Mouse (Mus musculus): Measurements from ENCODE around the gene Ppfibp2. TPM values are rescaled to one million over a fixed set of nuclear protein-coding genes. Genes with fewer than 3 reads are reported as not detected.

The Ppfibp2 gene
- polyA plus RNA-seq, 1 experiment from 2014 or later = 5.4 TPM

DNA sequence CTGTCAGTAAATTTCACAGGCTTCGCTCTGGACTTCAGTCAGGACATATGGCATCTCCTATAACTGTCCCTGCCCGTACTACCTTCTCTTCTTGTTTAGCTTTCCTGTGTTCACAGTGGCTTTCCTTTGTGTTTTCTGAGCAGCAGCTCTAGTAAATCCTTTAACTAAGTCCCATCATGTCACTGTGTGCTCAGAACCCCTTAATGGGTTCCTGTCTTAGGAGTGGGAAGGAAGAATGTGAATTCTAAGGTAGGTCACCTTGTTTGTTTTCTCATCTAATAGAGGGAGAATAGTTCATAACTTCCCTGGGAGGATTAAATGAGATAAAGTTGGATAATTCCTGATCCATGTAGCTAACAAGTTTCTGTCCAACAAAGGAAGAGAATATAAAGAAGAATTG, 30.1 kb downstream of the Ppfibp2 start, which contains the start of gene 5330417H12Rik:
5330417H12Rik (minus strand) TSS at position 101 of the 400 bp plus-strand sequence.
- Histone ChIP-seq H3K4me3 (ENCODE audit: low read depth, low read length) (no peak within 1 kb of the TSS), H3K27me3 (ENCODE audit: insufficient read depth, low read length) (no peaks in the 10 kb centered on the region), H3K4me2 (no peak within 1 kb of the TSS), H3K4me1 (ENCODE audit: insufficient read depth) (no peaks in the 10 kb centered on the region), H3K36me3 (ENCODE audit: insufficient read depth) (no peaks in the 10 kb centered on the region), H3K27ac (ENCODE audit: low read depth) (no peak within 1 kb of the TSS), H3K9me3 (ENCODE audit: low read depth, low read length) (no peaks in the 10 kb centered on the region), H3K9ac (no peak within 1 kb of the TSS)
- WGBS = 73% methylated on average over 2 of the region's 2 CpGs
- ATAC-seq (ENCODE audit: insufficient read depth) = no peak
- TF ChIP-seq CTCF (IDR thresholded peaks at IDR 0.05; ENCODE audit: low read depth) = no peak
- no peak for DNase-seq

- DNase-seq = no peak
- ATAC-seq (ENCODE audit: insufficient read depth) = no peak
- Histone ChIP-seq H3K27me3 (ENCODE audit: insufficient read depth, low read length) (no peaks in the 10 kb centered on the region), H3K4me1 (ENCODE audit: insufficient read depth) (no peaks in the 10 kb centered on the region), H3K9me3 (ENCODE audit: low read depth, low read length) (no peaks in the 10 kb centered on the region), H3K36me3 (ENCODE audit: insufficient read depth) (no peaks in the 10 kb centered on the region), H3K27ac (ENCODE audit: low read depth) (no peak overlapping the region), H3K4me2 (no peak overlapping the region), H3K9ac (no peak overlapping the region), H3K4me3 (ENCODE audit: low read depth, low read length) (no peak overlapping the region)
- no peak for TF ChIP-seq CTCF (IDR thresholded peaks at IDR 0.05; ENCODE audit: low read depth)
- 48% methylated on average over 6 of the region's 6 CpGs for WGBS
Measured at GRCm38 (mm10) chr7:107625781-107626180, 30.8 kb downstream of the Ppfibp2 start.

DNA sequence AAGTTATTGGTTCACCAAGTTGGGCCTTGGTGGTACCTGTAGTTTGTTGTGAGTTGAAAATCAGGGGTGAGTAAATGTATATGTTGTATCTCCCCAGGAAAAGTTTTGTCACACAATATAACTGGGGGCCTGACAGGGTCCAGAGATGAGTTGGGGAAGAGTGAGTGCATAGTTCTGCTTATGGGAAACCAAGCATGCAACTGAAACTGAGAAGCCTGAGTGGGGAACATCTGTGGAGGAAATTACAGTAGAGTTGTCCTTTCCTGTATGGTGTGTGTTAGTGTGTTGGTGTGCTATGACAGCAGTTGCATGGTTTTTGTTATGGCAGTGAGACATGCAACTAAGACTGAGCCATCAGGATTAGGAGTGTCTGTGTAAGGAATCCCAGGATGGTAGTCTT, 33.4 kb downstream of the Ppfibp2 start:
- H3K4me2 ChIP-seq = no peak overlapping the region
- no peaks in the 10 kb centered on the region for H3K4me1 ChIP-seq (ENCODE audit: insufficient read depth)
- no peaks in the 10 kb centered on the region for H3K36me3 ChIP-seq (ENCODE audit: insufficient read depth)
- H3K27me3 ChIP-seq (ENCODE audit: insufficient read depth, low read length) = no peaks in the 10 kb centered on the region
- DNase-seq = no peak
- no peaks in the 10 kb centered on the region for H3K9me3 ChIP-seq (ENCODE audit: low read depth, low read length)
- H3K9ac ChIP-seq = no peak overlapping the region
- H3K27ac ChIP-seq (ENCODE audit: low read depth) = no peak overlapping the region
- no peak for TF ChIP-seq CTCF (IDR thresholded peaks at IDR 0.05; ENCODE audit: low read depth)
- H3K4me3 ChIP-seq (ENCODE audit: low read depth, low read length) = no peak overlapping the region
- no peak for ATAC-seq (ENCODE audit: insufficient read depth)

- no peak for TF ChIP-seq CTCF (IDR thresholded peaks at IDR 0.05; ENCODE audit: low read depth)
- H3K4me1 ChIP-seq (ENCODE audit: insufficient read depth) = no peaks in the 10 kb centered on the region
- H3K27me3 ChIP-seq (ENCODE audit: insufficient read depth, low read length) = no peaks in the 10 kb centered on the region
- H3K27ac ChIP-seq (ENCODE audit: low read depth) = no peak overlapping the region
- H3K9ac ChIP-seq = no peak overlapping the region
- H3K9me3 ChIP-seq (ENCODE audit: low read depth, low read length) = no peaks in the 10 kb centered on the region
- ATAC-seq (ENCODE audit: insufficient read depth) = no peak
- WGBS = 86% methylated on average over 4 of the region's 4 CpGs
- H3K36me3 ChIP-seq (ENCODE audit: insufficient read depth) = no peaks in the 10 kb centered on the region
- no peak overlapping the region for H3K4me2 ChIP-seq
- DNase-seq = no peak
- H3K4me3 ChIP-seq (ENCODE audit: low read depth, low read length) = no peak overlapping the region
Measured at GRCm38 (mm10) chr7:107633201-107633600, 38.2 kb downstream of the Ppfibp2 start.

DNA sequence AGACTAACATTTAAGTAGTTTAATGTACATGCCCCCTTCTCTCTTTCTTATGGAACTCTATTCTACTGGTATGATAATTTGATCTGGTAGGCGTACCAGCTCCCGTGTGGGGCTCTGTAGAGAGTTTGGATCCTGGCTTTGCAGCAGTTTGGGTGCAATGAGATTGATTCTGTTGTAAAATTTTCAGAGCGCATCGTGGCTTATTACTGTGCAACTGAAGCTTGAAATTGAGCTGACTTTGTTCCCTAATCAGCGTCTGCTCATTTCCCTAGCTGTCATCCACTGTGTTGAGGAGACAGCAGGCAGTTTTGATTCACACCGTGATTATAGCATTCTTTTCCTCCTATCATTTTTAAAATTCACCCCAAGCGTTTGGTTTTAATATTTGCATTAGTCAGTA, 42.4 kb downstream of the Ppfibp2 start:
- H3K27me3 ChIP-seq (ENCODE audit: insufficient read depth, low read length) = no peaks in the 10 kb centered on the region
- no peaks in the 10 kb centered on the region for H3K9me3 ChIP-seq (ENCODE audit: low read depth, low read length)
- no peak overlapping the region for H3K27ac ChIP-seq (ENCODE audit: low read depth)
- ATAC-seq (ENCODE audit: insufficient read depth) (no peak), DNase-seq (no peak)
- 77% methylated on average over 7 of the region's 7 CpGs for WGBS
- no peaks in the 10 kb centered on the region for H3K36me3 ChIP-seq (ENCODE audit: insufficient read depth)
- TF ChIP-seq CTCF (IDR thresholded peaks at IDR 0.05; ENCODE audit: low read depth) = no peak
- H3K4me3 ChIP-seq (ENCODE audit: low read depth, low read length) = no peak overlapping the region
- H3K4me1 ChIP-seq (ENCODE audit: insufficient read depth) = no peaks in the 10 kb centered on the region
- no peak overlapping the region for H3K4me2 ChIP-seq
- no peak overlapping the region for H3K9ac ChIP-seq

DNA sequence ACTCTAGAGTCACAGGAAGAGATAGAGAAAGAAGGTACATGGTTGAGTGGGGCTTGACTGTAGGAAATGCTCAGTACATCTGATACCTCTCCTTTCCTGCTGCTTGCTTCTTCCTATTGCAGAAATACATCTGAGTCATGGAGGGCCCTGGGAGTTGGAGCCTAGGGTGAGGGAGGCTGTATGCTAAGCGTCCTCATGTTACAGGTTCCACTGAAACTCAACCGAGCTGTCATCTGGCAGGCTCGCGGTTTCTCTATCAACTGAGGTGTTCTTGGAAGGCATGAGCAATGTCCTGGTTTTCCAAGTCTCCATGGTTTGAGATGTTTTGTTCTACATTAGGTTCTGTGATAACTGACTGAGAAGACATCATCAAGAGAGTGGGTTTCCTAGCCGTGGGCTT, 43.0 kb downstream of the Ppfibp2 start:
- H3K9ac ChIP-seq = no peak overlapping the region
- H3K4me1 ChIP-seq (ENCODE audit: insufficient read depth) = no peaks in the 10 kb centered on the region
- no peak overlapping the region for H3K4me2 ChIP-seq
- H3K27me3 ChIP-seq (ENCODE audit: insufficient read depth, low read length) = no peaks in the 10 kb centered on the region
- H3K27ac ChIP-seq (ENCODE audit: low read depth) = no peak overlapping the region
- H3K36me3 ChIP-seq (ENCODE audit: insufficient read depth) = no peaks in the 10 kb centered on the region
- H3K9me3 ChIP-seq (ENCODE audit: low read depth, low read length) = no peaks in the 10 kb centered on the region
- ATAC-seq (ENCODE audit: insufficient read depth) (no peak), DNase-seq (no peak)
- 81% methylated on average over 5 of the region's 5 CpGs for WGBS
- TF ChIP-seq CTCF (IDR thresholded peaks at IDR 0.05; ENCODE audit: low read depth) = no peak
- no peak overlapping the region for H3K4me3 ChIP-seq (ENCODE audit: low read depth, low read length)

GRCm38 (mm10) chr7:107642586-107643275, 47.7 kb downstream of the Ppfibp2 start:
- Histone ChIP-seq H3K4me1 (ENCODE audit: insufficient read depth) (no peaks in the 10 kb centered on the region), H3K9ac (no peak overlapping the region), H3K9me3 (ENCODE audit: low read depth, low read length) (no peaks in the 10 kb centered on the region; the same call in 1 of the 2 replicates), H3K27me3 (ENCODE audit: insufficient read depth, low read length) (no peaks in the 10 kb centered on the region), H3K4me3 (ENCODE audit: low read depth, low read length) (no peak overlapping the region), H3K4me2 (no peak overlapping the region), H3K27ac (ENCODE audit: low read depth) (no peak overlapping the region), H3K36me3 (ENCODE audit: insufficient read depth) (no peaks in the 10 kb centered on the region)
- DNase-seq (no peak), ATAC-seq (ENCODE audit: insufficient read depth) (peak; percentile 35; the same call in 1 of the 2 replicates)
- WGBS = 62% methylated on average over 7 of the region's 7 CpGs
- TF ChIP-seq CTCF (IDR thresholded peaks at IDR 0.05; ENCODE audit: low read depth) = no peak
